Mouse (Mus musculus): Measurements from ENCODE around the gene Cpxm1. TPM values are rescaled to one million over a fixed set of nuclear protein-coding genes. Genes with fewer than 3 reads are reported as not detected.

The Cpxm1 gene
- polyA plus RNA-seq, 1 experiment = 15.0 TPM

DNA sequence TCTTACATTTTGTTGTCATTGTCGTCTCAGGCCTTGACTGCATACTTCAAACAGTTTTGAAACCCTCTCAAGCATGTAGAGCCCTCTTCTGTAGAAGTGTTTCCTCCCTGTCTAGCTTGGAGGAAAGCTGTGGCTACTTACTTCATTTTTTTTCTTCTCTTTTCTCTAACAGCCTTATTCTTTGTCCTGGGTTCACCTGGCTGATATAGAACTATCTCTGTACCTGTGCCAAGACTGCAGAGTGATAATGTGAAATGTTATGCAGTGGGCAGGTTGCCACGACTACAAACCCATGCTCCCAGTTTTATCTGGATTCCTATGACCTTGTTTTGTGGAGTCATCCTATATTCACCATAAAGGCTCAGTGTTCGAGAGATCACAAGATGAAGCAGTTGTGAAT, 33.1 kb upstream of the Cpxm1 start:
- Histone ChIP-seq H3K27me3 (replicated peaks; ENCODE audit: control insufficient read depth, insufficient read depth, low read length) (no peaks in the 10 kb centered on the region), H3K27ac (ENCODE audit: insufficient read depth, low read depth, low read length) (no peak overlapping the region), H3K4me1 (ENCODE audit: control insufficient read depth, insufficient read depth, low read length) (no peaks in the 10 kb centered on the region), H3K4me3 (ENCODE audit: insufficient read depth, low read depth, low read length) (no peak overlapping the region), H3K36me3 (ENCODE audit: control insufficient read depth, insufficient read depth, low read length) (no peaks in the 10 kb centered on the region)
- TF ChIP-seq CTCF (conservative IDR thresholded peaks at IDR 0.05; ENCODE audit: insufficient read depth, insufficient read length, low read depth, low read length) (no peak), POLR2A (IDR thresholded peaks at IDR 0.05; ENCODE audit: low read depth, low read length) (no peak)
- WGBS = 61% methylated on average over 3 of the region's 3 CpGs
- DNase-seq = no peak

GRCm38 (mm10) chr2:130429851-130430250, 32.5 kb upstream of the Cpxm1 start:
- DNase-seq = no peak
- Histone ChIP-seq H3K4me1 (ENCODE audit: control insufficient read depth, insufficient read depth, low read length) (peaks cover 2% of the 10 kb centered on the region; the same call in 1 of the 2 replicates), H3K36me3 (ENCODE audit: control insufficient read depth, insufficient read depth, low read length) (no peaks in the 10 kb centered on the region), H3K27ac (ENCODE audit: insufficient read depth, low read depth, low read length) (no peak overlapping the region), H3K27me3 (replicated peaks; ENCODE audit: control insufficient read depth, insufficient read depth, low read length) (no peaks in the 10 kb centered on the region), H3K4me3 (ENCODE audit: insufficient read depth, low read depth, low read length) (no peak overlapping the region)
- WGBS = 34% methylated on average over 2 of the region's 2 CpGs
- TF ChIP-seq POLR2A (IDR thresholded peaks at IDR 0.05; ENCODE audit: low read depth, low read length) = no peak
- TF ChIP-seq CTCF (conservative IDR thresholded peaks at IDR 0.05; ENCODE audit: insufficient read depth, insufficient read length, low read depth, low read length) = no peak

- H3K4me3 ChIP-seq (ENCODE audit: insufficient read depth, low read depth, low read length) = peak overlapping the region; percentile 94
- no peak overlapping the region for H3K27ac ChIP-seq (ENCODE audit: insufficient read depth, low read depth, low read length)
- H3K4me1 ChIP-seq (ENCODE audit: control insufficient read depth, insufficient read depth, low read length) = peaks cover 7% of the 10 kb centered on the region
- no peaks in the 10 kb centered on the region for H3K36me3 ChIP-seq (ENCODE audit: control insufficient read depth, insufficient read depth, low read length)
- no peak for TF ChIP-seq POLR2A (IDR thresholded peaks at IDR 0.05; ENCODE audit: low read depth, low read length)
- TF ChIP-seq CTCF (conservative IDR thresholded peaks at IDR 0.05; ENCODE audit: insufficient read depth, insufficient read length, low read depth, low read length) = no peak
- DNase-seq = peak; percentile 23
- H3K27me3 ChIP-seq (replicated peaks; ENCODE audit: control insufficient read depth, insufficient read depth, low read length) = no peaks in the 10 kb centered on the region
- WGBS = 18% methylated on average over 5 of the region's 5 CpGs
These were observed 27.7 kb upstream of the Cpxm1 start for GRCm38 (mm10) chr2:130425112-130425511.

- H3K4me3 ChIP-seq (ENCODE audit: insufficient read depth, low read depth, low read length) = peak within 1 kb of the TSS; percentile 94
- peak; percentile 95 for DNase-seq
- WGBS = under 1% methylated on average over 58 of the region's 58 CpGs
- peaks cover 7% of the 10 kb centered on the region for H3K4me1 ChIP-seq (ENCODE audit: control insufficient read depth, insufficient read depth, low read length)
- H3K36me3 ChIP-seq (ENCODE audit: control insufficient read depth, insufficient read depth, low read length) = no peaks in the 10 kb centered on the region
- TF ChIP-seq CTCF (conservative IDR thresholded peaks at IDR 0.05; ENCODE audit: insufficient read depth, insufficient read length, low read depth, low read length) = peak; percentile 50
- peak; percentile 75 for TF ChIP-seq POLR2A (IDR thresholded peaks at IDR 0.05; ENCODE audit: low read depth, low read length)
- no peaks in the 10 kb centered on the region for H3K27me3 ChIP-seq (replicated peaks; ENCODE audit: control insufficient read depth, insufficient read depth, low read length)
- H3K27ac ChIP-seq (ENCODE audit: insufficient read depth, low read depth, low read length) = peak within 1 kb of the TSS; percentile 81
These were observed 26.9 kb upstream of the Cpxm1 start, which contains the start of the genes Vps16 and Pced1a for GRCm38 (mm10) chr2:130424126-130424853. TSS of gene Vps16 (plus strand) at chr2:130424339. TSS of gene Pced1a (minus strand) at chr2:130424701.

DNA sequence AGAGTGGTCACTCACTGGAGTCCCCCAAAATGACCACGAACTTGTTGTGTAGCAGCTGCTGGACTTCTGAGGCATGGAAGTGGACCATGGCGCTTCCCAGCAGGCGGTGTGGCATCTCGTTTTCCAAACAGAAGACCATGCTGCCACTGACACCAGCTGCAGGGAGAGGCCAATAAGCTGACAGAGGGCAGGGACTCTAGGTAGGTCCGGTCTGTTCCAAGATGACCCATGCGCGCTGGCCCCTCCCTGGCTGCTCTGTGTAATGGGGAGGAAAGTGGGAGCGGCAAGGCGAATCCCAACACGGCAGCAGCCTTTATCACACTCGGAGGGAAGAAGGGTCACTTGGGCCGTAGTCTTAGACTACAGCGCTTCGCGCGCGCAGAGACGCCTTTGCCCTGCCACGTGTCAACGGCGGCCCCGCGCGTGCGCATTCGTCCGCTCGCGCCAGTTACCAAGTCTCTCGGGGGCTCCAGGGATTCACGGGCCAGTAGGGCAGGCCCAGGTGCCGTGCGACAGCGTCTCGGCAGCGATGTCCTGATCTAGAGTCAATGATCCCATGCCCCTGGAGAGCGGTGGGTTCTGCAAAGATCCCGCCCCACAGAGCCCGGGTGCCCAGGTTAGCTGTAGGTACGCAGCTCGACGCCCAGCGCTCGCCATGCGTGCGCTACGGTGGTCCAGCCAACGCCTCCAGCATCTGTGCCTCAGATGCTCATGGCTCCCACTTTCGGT, 26.2 kb upstream of the Cpxm1 start:
- peak; percentile 79 for DNase-seq
- peak overlapping the region; percentile 78 for H3K27ac ChIP-seq (ENCODE audit: insufficient read depth, low read depth, low read length)
- H3K4me1 ChIP-seq (ENCODE audit: control insufficient read depth, insufficient read depth, low read length) = peaks cover 7% of the 10 kb centered on the region
- 10% methylated on average over 49 of the region's 49 CpGs for WGBS
- no peaks in the 10 kb centered on the region for H3K36me3 ChIP-seq (ENCODE audit: control insufficient read depth, insufficient read depth, low read length)
- no peaks in the 10 kb centered on the region for H3K27me3 ChIP-seq (replicated peaks; ENCODE audit: control insufficient read depth, insufficient read depth, low read length)
- TF ChIP-seq POLR2A (IDR thresholded peaks at IDR 0.05; ENCODE audit: low read depth, low read length) = no peak
- TF ChIP-seq CTCF (conservative IDR thresholded peaks at IDR 0.05; ENCODE audit: insufficient read depth, insufficient read length, low read depth, low read length) = no peak
- H3K4me3 ChIP-seq (ENCODE audit: insufficient read depth, low read depth, low read length) = peak overlapping the region; percentile 94

- TF ChIP-seq CTCF (conservative IDR thresholded peaks at IDR 0.05; ENCODE audit: insufficient read depth, insufficient read length, low read depth, low read length) (no peak), POLR2A (IDR thresholded peaks at IDR 0.05; ENCODE audit: low read depth, low read length) (no peak)
- H3K27ac ChIP-seq (ENCODE audit: insufficient read depth, low read depth, low read length) = no peak overlapping the region
- DNase-seq = no peak
- H3K36me3 ChIP-seq (ENCODE audit: control insufficient read depth, insufficient read depth, low read length) = no peaks in the 10 kb centered on the region
- no peaks in the 10 kb centered on the region for H3K27me3 ChIP-seq (replicated peaks; ENCODE audit: control insufficient read depth, insufficient read depth, low read length)
- H3K4me1 ChIP-seq (ENCODE audit: control insufficient read depth, insufficient read depth, low read length) = peaks cover 7% of the 10 kb centered on the region
- H3K4me3 ChIP-seq (ENCODE audit: insufficient read depth, low read depth, low read length) = no peak overlapping the region
- 96% methylated on average over 26 of the region's 26 CpGs for WGBS
These were observed 24.6 kb upstream of the Cpxm1 start for GRCm38 (mm10) chr2:130421781-130422620.

Measured in kidney, adult 2 months (tissue).